Mouse (Mus musculus) cortical plate, adult 2 months (tissue): ENCODE measurements around the gene Dusp6.

Experiments
- CTCF ChIP-seq: fragments of 200-500 bp; IDR thresholded peaks from 2 replicates; pipeline ENCODE4 v1.5.1; 2011; ENCODE audit warnings: mild to moderate bottlenecking, control low read depth, low read length; ENCODE audit not compliant: insufficient read depth; ENCODE audit errors: extremely low read depth
- POLR2A ChIP-seq: fragments of 200-500 bp; IDR thresholded peaks from 2 replicates; pipeline ENCODE4 v1.6.1; 2011; ENCODE audit warnings: mild to moderate bottlenecking, low read length, control low read depth; ENCODE audit not compliant: insufficient read depth; ENCODE audit errors: extremely low read depth

GRCm38 (mm10) chr10:99221540-99221939, 41.5 kb upstream of the Dusp6 start:
- TF ChIP-seq POLR2A, result no peak
- no peak for TF ChIP-seq CTCF
